Mouse (Mus musculus): ENCODE data around the gene Dkk3. TPM values are rescaled to one million over a fixed set of nuclear protein-coding genes. Genes with fewer than 3 reads are reported as not detected.
"Not testable (repeated sequence)": the region's sequence is repeated elsewhere in the genome, so short reads cannot be mapped to it uniquely, and the experiment has no call there.

The Dkk3 gene
- polyA plus RNA-seq, 1 experiment from 2014 or later: 27.1 TPM

GRCm38 (mm10) chr7:112094923-112095322 lies 63.9 kb downstream of the Dkk3 start:
- H3K27me3 ChIP-seq (replicated peaks); H3K27ac ChIP-seq; H3K4me3 ChIP-seq (replicated peaks); H3K9me3 ChIP-seq; ATAC-seq; H3K4me1 ChIP-seq (replicated peaks); H3K9ac ChIP-seq; H3K4me2 ChIP-seq (replicated peaks): not testable (repeated sequence)
- 91% methylated on average over 4 of the region's 4 CpGs for WGBS
- peaks cover 25% of the 10 kb centered on the region for H3K36me3 ChIP-seq

GRCm38 (mm10) chr7:112086186-112086585 lies 72.7 kb downstream of the Dkk3 start:
- no peak overlapping the region for H3K9ac ChIP-seq

GRCm38 (mm10) chr7:112085062-112085461 lies 73.8 kb downstream of the Dkk3 start:
- WGBS: 34% methylated on average over 4 of the region's 4 CpGs
- Histone ChIP-seq H3K4me1 (replicated peaks) (no peaks in the 10 kb centered on the region), H3K27me3 (replicated peaks) (no peaks in the 10 kb centered on the region), H3K27ac (no peak overlapping the region), H3K9me3 (no peaks in the 10 kb centered on the region), H3K4me3 (replicated peaks) (no peak overlapping the region), H3K36me3 (peaks cover 9% of the 10 kb centered on the region), H3K9ac (no peak overlapping the region), H3K4me2 (replicated peaks) (no peak overlapping the region)
- ATAC-seq: 0 out of 2 replicates have a peak, but pooled peaks have one; percentile 55

More at GRCm38 (mm10) chr7:112086186-112086585, 72.7 kb downstream of the Dkk3 start:
- Histone ChIP-seq H3K4me3 (replicated peaks) (no peak overlapping the region), H3K36me3 (peaks cover 7% of the 10 kb centered on the region), H3K27me3 (replicated peaks) (no peaks in the 10 kb centered on the region), H3K9me3 (no peaks in the 10 kb centered on the region), H3K4me2 (replicated peaks) (no peak overlapping the region), H3K27ac (no peak overlapping the region), H3K4me1 (replicated peaks) (no peaks in the 10 kb centered on the region)
- 96% methylated on average over 2 of the region's 2 CpGs for WGBS
- ATAC-seq: no peak

GRCm38 (mm10) chr7:112084222-112084621 lies 74.6 kb downstream of the Dkk3 start:
- Histone ChIP-seq H3K36me3 (peaks cover 11% of the 10 kb centered on the region), H3K4me1 (replicated peaks) (no peaks in the 10 kb centered on the region), H3K27me3 (replicated peaks) (no peaks in the 10 kb centered on the region), H3K4me3 (replicated peaks) (no peak overlapping the region), H3K27ac (no peak overlapping the region), H3K4me2 (replicated peaks) (no peak overlapping the region), H3K9me3 (no peaks in the 10 kb centered on the region), H3K9ac (no peak overlapping the region)
- 84% methylated on average over 2 of the region's 2 CpGs for WGBS
- no peak for ATAC-seq

GRCm38 (mm10) chr7:112082636-112083035 lies 76.2 kb downstream of the Dkk3 start:
- no peak for ATAC-seq
- Histone ChIP-seq H3K36me3 (peaks cover 14% of the 10 kb centered on the region), H3K4me3 (replicated peaks) (no peak overlapping the region)

GRCm38 (mm10) chr7:112074868-112075267 lies 84.0 kb downstream of the Dkk3 start:
- no peak overlapping the region for H3K9ac ChIP-seq
- ATAC-seq: no peak
- peaks cover 11% of the 10 kb centered on the region for H3K36me3 ChIP-seq
- no peaks in the 10 kb centered on the region for H3K9me3 ChIP-seq
- H3K27ac ChIP-seq: no peak overlapping the region
- no peaks in the 10 kb centered on the region for H3K4me1 ChIP-seq (replicated peaks)
- H3K27me3 ChIP-seq (replicated peaks): no peaks in the 10 kb centered on the region
- no peak overlapping the region for H3K4me3 ChIP-seq (replicated peaks)
- no peak overlapping the region for H3K4me2 ChIP-seq (replicated peaks)
- 86% methylated on average over 5 of the region's 5 CpGs for WGBS

More at GRCm38 (mm10) chr7:112082636-112083035, 76.2 kb downstream of the Dkk3 start:
- H3K4me2 ChIP-seq (replicated peaks): no peak overlapping the region
- 86% methylated on average over 1 of the region's 1 CpGs for WGBS
- no peaks in the 10 kb centered on the region for H3K27me3 ChIP-seq (replicated peaks)
- no peak overlapping the region for H3K27ac ChIP-seq
- no peaks in the 10 kb centered on the region for H3K9me3 ChIP-seq
- H3K4me1 ChIP-seq (replicated peaks): no peaks in the 10 kb centered on the region
- no peak overlapping the region for H3K9ac ChIP-seq

Other genes with a start within 250 kb of the Dkk3 start
- 55.9 and 61.5 TPM in 2 replicates for gene Usp47, start 135.6 kb downstream of the Dkk3 start, polyA plus RNA-seq (2015; fragmentation: Nextera tagmentation; extraction: Ambion mirVana)
- gene Mical2, start 66.8 kb upstream of the Dkk3 start, polyA plus RNA-seq (2015; fragmentation: Nextera tagmentation; extraction: Ambion mirVana): 18.6 and 19.4 TPM in 2 replicates

All from intestine, embryonic 15.5 days (tissue).